Mouse (Mus musculus) liver, adult 2 months (tissue): ENCODE data around the gene Tmem179b. TPM values are rescaled to one million over a fixed set of nuclear protein-coding genes. Genes with fewer than 3 reads are reported as not detected.

Experiments
- DNase-seq: peaks from one replicate; pipeline ENCODE4 v3.0.0-alpha.2; 2011; ENCODE audit warnings: low read depth, low spot score; ENCODE audit errors: extremely low read depth
- H3K27ac ChIP-seq: fragments of 200-500 bp; replicated peaks from 2 replicates; pipeline ENCODE4 v1.5.1; 2012; ENCODE audit warnings: low read depth, mild to moderate bottlenecking, control low read depth, inconsistent platforms, low read length; ENCODE audit not compliant: insufficient read depth
- H3K27me3 ChIP-seq: fragments of 200-500 bp; 2 replicates; pipeline ENCODE4 v1.6.1; 2012; ENCODE audit warnings: mild to moderate bottlenecking, moderate library complexity, low read length, inconsistent platforms; ENCODE audit not compliant: control insufficient read depth, insufficient read depth
- H3K36me3 ChIP-seq: fragments of 200-500 bp; 2 replicates; pipeline ENCODE4 v1.6.1; 2012; ENCODE audit warnings: low read length, inconsistent platforms; ENCODE audit not compliant: control insufficient read depth, insufficient read depth
- H3K4me1 ChIP-seq: fragments of 200-500 bp; 2 replicates; pipeline ENCODE4 v1.6.1; 2011; ENCODE audit warnings: low read length; ENCODE audit not compliant: control insufficient read depth, insufficient read depth
- H3K4me3 ChIP-seq: fragments of 200-500 bp; 2 replicates; pipeline ENCODE4 v1.5.1; 2011; ENCODE audit warnings: low read depth, mild to moderate bottlenecking, control low read depth, low read length, moderate library complexity; ENCODE audit not compliant: insufficient read depth
- H3K79me2 ChIP-seq: fragments of 200-500 bp; 2 replicates; pipeline ENCODE4 v1.6.1; 2012; ENCODE audit warnings: inconsistent platforms, mild to moderate bottlenecking, low read length, moderate library complexity; ENCODE audit not compliant: control insufficient read depth, insufficient read depth
- H3K9ac ChIP-seq: fragments of 200-500 bp; 2 replicates; pipeline ENCODE4 v1.6.1; 2012; ENCODE audit warnings: low read depth, mild to moderate bottlenecking, control low read depth, inconsistent platforms, low read length
- CTCF ChIP-seq: fragments of 200-500 bp; IDR thresholded peaks from 2 replicates; pipeline ENCODE4 v1.5.1; 2011; ENCODE audit warnings: low read depth, low read length, control low read depth
- POLR2A ChIP-seq: fragments of 200-500 bp; IDR thresholded peaks from 2 replicates; pipeline ENCODE4 v1.6.1; 2011; ENCODE audit warnings: low read length, control low read depth; ENCODE audit not compliant: insufficient read depth; ENCODE audit errors: extremely low read depth
- WGBS: fragments of 180-500 bp; shearing (Covaris S2); methylation state at CpG from one replicate; pipeline ENCODE4 v1.1.7; 2018; 5-methylcytosine and 5-hydroxymethylcytosine counted together
- polyA plus RNA-seq: library from polyadenylated mRNA; depleted of rRNA; stranded (reverse); fragments of >200 nt; gene quantifications from 2 replicates; pipeline ENCODE4 v1.2.3, GENCODE M21; 2012
- total RNA-seq: library from RNA; depleted of rRNA; stranded (reverse); fragments of >200 nt; gene quantifications from 2 replicates; pipeline ENCODE4 v1.2.3, GENCODE M21; 2014

Gene Tmem179b
- total and polyA plus RNA-seq, 2 experiments: 28.4 to 85.1 TPM

DNA sequence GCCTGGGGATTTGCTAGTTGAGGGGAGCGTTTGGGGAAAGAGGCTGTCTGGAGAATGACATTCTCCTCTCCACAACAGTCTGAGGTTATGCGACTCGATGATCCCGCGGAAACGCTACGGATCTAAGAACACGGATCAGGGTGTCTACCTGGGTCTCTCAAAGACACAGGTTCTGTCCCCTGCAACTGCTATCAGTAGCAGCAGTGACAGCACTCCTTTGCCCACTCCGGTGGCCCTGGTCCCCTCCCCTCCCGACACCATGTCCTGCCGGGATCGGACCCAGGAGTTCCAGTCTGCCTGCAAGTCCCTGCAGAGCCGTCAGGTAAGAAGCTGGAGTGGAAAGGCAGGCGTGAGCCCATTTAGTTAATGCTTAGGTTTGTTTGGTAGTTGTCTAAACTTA, 32.1 kb downstream of the Tmem179b start:
- Histone ChIP-seq H3K79me2 (peaks cover 14% of the 10 kb centered on the region; the same call in 1 of the 2 replicates), H3K9ac (peak overlapping the region; percentile 88), H3K4me3 (peak overlapping the region; percentile 84), H3K27ac (peak overlapping the region; percentile 78), H3K4me1 (peaks cover 11% of the 10 kb centered on the region), H3K36me3 (peaks cover 54% of the 10 kb centered on the region), H3K27me3 (no peaks in the 10 kb centered on the region)
- no peak for DNase-seq
- WGBS: 1% methylated on average over 14 of the region's 14 CpGs
- no peak for TF ChIP-seq CTCF
- no peak for TF ChIP-seq POLR2A

- WGBS: under 1% methylated on average over 36 of the region's 36 CpGs
- Histone ChIP-seq H3K4me3 (peak within 1 kb of the TSS; percentile 84), H3K9ac (peak within 1 kb of the TSS; percentile 96), H3K4me1 (peaks cover 13% of the 10 kb centered on the region), H3K79me2 (peaks cover 14% of the 10 kb centered on the region; the same call in 1 of the 2 replicates), H3K36me3 (peaks cover 45% of the 10 kb centered on the region), H3K27ac (peak within 1 kb of the TSS; percentile 95), H3K27me3 (no peaks in the 10 kb centered on the region)
- peak; percentile 98 for DNase-seq
- TF ChIP-seq POLR2A (peak; percentile 44; the same call in 1 of the 2 replicates), CTCF (no peak)
These were observed 32.9 kb downstream of the Tmem179b start, which contains the start of gene Stx5a for GRCm38 (mm10) chr19:8741243-8741869. Stx5a (plus strand) TSS chr19:8741413.

- Histone ChIP-seq H3K27me3 (no peaks in the 10 kb centered on the region), H3K36me3 (peaks cover 38% of the 10 kb centered on the region)
These were observed 33.7 kb downstream of the Tmem179b start, which contains the start of gene 1700092M07Rik for GRCm38 (mm10) chr19:8740603-8741002. 1700092M07Rik (plus strand) TSS chr19:8740718.

DNA sequence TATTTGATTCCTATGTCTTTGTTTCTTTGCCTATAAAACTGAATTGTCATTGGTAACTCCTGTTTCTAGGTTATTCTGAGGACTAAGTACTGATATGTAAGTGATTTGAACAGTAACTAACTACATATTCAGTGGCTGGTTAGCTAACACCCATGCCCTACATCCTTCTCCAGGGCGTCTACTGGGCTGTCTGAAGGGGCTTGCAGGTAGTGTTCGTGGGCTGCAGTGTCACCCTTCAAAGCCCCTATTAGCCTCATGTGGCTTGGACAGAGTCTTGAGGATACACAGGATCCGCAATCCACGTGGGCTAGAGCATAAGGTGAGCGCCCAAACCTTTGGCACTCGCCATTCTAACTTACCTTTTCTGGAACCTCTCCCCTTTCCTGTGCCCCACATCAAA, 34.6 kb downstream of the Tmem179b start:
- DNase-seq: no peak
- 98% methylated on average over 6 of the region's 6 CpGs for WGBS
- Histone ChIP-seq H3K79me2 (peaks cover 14% of the 10 kb centered on the region; the same call in 1 of the 2 replicates), H3K4me1 (peaks cover 13% of the 10 kb centered on the region), H3K27me3 (no peaks in the 10 kb centered on the region), H3K4me3 (no peak overlapping the region), H3K36me3 (peaks cover 29% of the 10 kb centered on the region), H3K9ac (no peak overlapping the region), H3K27ac (no peak overlapping the region)
- TF ChIP-seq POLR2A (no peak), CTCF (no peak)

More at GRCm38 (mm10) chr19:8740603-8741002, 33.7 kb downstream of the Tmem179b start, which contains the start of gene 1700092M07Rik:
- DNase-seq: no peak
- Histone ChIP-seq H3K9ac (peak within 1 kb of the TSS; percentile 96), H3K4me1 (peaks cover 13% of the 10 kb centered on the region), H3K4me3 (peak within 1 kb of the TSS; percentile 73), H3K27ac (peak within 1 kb of the TSS; percentile 95), H3K79me2 (peaks cover 14% of the 10 kb centered on the region; the same call in 1 of the 2 replicates)
- WGBS: 64% methylated on average over 14 of the region's 14 CpGs
- TF ChIP-seq CTCF (no peak), POLR2A (no peak)

GRCm38 (mm10) chr19:8738911-8739310, 35.4 kb downstream of the Tmem179b start:
- Histone ChIP-seq H3K36me3 (peaks cover 23% of the 10 kb centered on the region), H3K27ac (no peak overlapping the region), H3K27me3 (no peaks in the 10 kb centered on the region), H3K4me3 (no peak overlapping the region), H3K4me1 (peaks cover 13% of the 10 kb centered on the region), H3K9ac (no peak overlapping the region), H3K79me2 (peaks cover 14% of the 10 kb centered on the region; the same call in 1 of the 2 replicates)
- DNase-seq: no peak
- TF ChIP-seq POLR2A (no peak), CTCF (no peak)
- 92% methylated on average over 7 of the region's 7 CpGs for WGBS

- Histone ChIP-seq H3K27me3 (no peaks in the 10 kb centered on the region), H3K27ac (no peak overlapping the region), H3K4me1 (peaks cover 7% of the 10 kb centered on the region; the same call in 1 of the 2 replicates), H3K79me2 (no peaks in the 10 kb centered on the region; the same call in 1 of the 2 replicates), H3K4me3 (peak overlapping the region; percentile 85), H3K36me3 (peaks cover 12% of the 10 kb centered on the region), H3K9ac (peak overlapping the region; percentile 82)
- 1% methylated on average over 11 of the region's 11 CpGs for WGBS
- no peak for DNase-seq
- TF ChIP-seq POLR2A (no peak), CTCF (no peak)
These were observed 38.2 kb downstream of the Tmem179b start for GRCm38 (mm10) chr19:8736160-8736467.
